Mouse (Mus musculus) heart, adult 2 months (tissue): ENCODE measurements at regions not wholly inside any gene's neighbourhood (a gene's known extent, or its start where the extent isn't known, plus 50 kb on each side); places are given as distances from the start of the nearest gene placed in this dataset.

ENCODE experiments used
- DNase-seq, 2 experiments: peaks; one replicate each; pipeline ENCODE4 v3.0.0; 2021
- H3K27ac ChIP-seq: fragments of 200-600 bp; 2 replicates; pipeline ENCODE4 v1.8.1; 2022
- H3K27me3 ChIP-seq: fragments of 200-500 bp; 2 replicates; pipeline ENCODE4 v1.6.1; 2012; ENCODE audit warnings: mild to moderate bottlenecking, low read length, inconsistent platforms, mixed read lengths; ENCODE audit not compliant: control insufficient read depth, insufficient read depth
- H3K36me3 ChIP-seq: fragments of 200-500 bp; 2 replicates; pipeline ENCODE4 v1.6.1; 2012; ENCODE audit warnings: low read length, inconsistent platforms; ENCODE audit not compliant: control insufficient read depth, insufficient read depth
- H3K4me1 ChIP-seq: fragments of 200-500 bp; 2 replicates; pipeline ENCODE4 v1.6.1; 2011; ENCODE audit warnings: low read length; ENCODE audit not compliant: control insufficient read depth, insufficient read depth
- H3K4me3 ChIP-seq: fragments of 200-600 bp; 2 replicates; pipeline ENCODE4 v1.8.1; 2022
- H3K79me2 ChIP-seq: fragments of 200-500 bp; replicated peaks from 2 replicates; pipeline ENCODE4 v1.6.1; 2012; ENCODE audit warnings: mild to moderate bottlenecking, inconsistent platforms, low read length, moderate library complexity, mixed read lengths; ENCODE audit not compliant: control insufficient read depth, insufficient read depth
- H3K9ac ChIP-seq: fragments of 200-500 bp; 2 replicates; pipeline ENCODE4 v1.6.1; 2012; ENCODE audit warnings: low read depth, mild to moderate bottlenecking, control low read depth, inconsistent platforms, low read length, mixed read lengths
- CTCF ChIP-seq: fragments of 200-600 bp; IDR thresholded peaks from 2 replicates; pipeline ENCODE4 v1.8.1; 2022; ENCODE audit warnings: antibody characterized with exemption, mild to moderate bottlenecking, moderate library complexity
- EP300 ChIP-seq: fragments of 200-500 bp; IDR thresholded peaks from 2 replicates; pipeline ENCODE4 v1.6.1; 2011; ENCODE audit warnings: low read depth, low read length, control low read depth; ENCODE audit not compliant: insufficient read depth
- POLR2A ChIP-seq: fragments of 200-500 bp; IDR thresholded peaks from 2 replicates; pipeline ENCODE4 v1.6.1; 2011; ENCODE audit warnings: mild to moderate bottlenecking, low read depth, low read length, control low read depth; ENCODE audit not compliant: insufficient read depth
- WGBS: fragments of 180-500 bp; shearing (Covaris S2); methylation state at CpG from one replicate; pipeline ENCODE4 v1.1.7; 2018; 5-methylcytosine and 5-hydroxymethylcytosine counted together
- intact Hi-C: fragments of 180-260 bp; cut with DNase I; formaldehyde crosslinking; loops from one replicate; pipeline ENCODE4 v1.15.1; 2025

GRCm38 (mm10) chr9:43535967-43536366 is 207.8 kb upstream of the Nectin1 start:
- H3K27me3 ChIP-seq = no peaks in the 10 kb centered on the region; the same call in 1 of the 2 replicates
- DNase-seq = no peak
- no peaks in the 10 kb centered on the region for H3K79me2 ChIP-seq
- intact Hi-C loops = no loop called here
- H3K4me1 ChIP-seq = no peaks in the 10 kb centered on the region
- no peak overlapping the region for H3K27ac ChIP-seq
- no peaks in the 10 kb centered on the region for H3K36me3 ChIP-seq
- no peak overlapping the region for H3K4me3 ChIP-seq
- TF ChIP-seq CTCF (no peak), EP300 (no peak), POLR2A (no peak)
- WGBS = 78% methylated on average over 7 of the region's 7 CpGs
- H3K9ac ChIP-seq = no peak overlapping the region

DNA sequence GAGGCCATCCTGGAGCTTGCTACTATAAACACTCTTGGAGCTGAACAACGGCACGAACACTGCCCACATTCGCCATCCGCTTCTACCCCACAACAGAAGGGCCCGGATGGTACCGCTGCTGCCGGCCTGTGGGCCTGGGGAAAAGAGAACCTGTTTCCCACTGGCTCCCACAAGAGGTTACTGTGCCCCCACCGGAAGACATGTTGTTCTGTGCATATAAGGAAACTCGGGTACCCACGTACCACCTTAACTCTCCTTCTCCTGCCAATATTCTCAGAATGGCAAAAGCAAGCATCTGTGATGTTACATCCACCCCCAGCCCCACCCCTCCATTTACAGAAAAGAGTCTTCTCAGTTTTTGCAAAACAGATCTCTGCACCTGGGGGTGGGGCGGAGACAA is 206.7 kb upstream of the Nectin1 start:
- TF ChIP-seq POLR2A = no peak
- TF ChIP-seq EP300 = no peak
- no peak for DNase-seq
- Histone ChIP-seq H3K9ac (no peak overlapping the region), H3K27me3 (no peaks in the 10 kb centered on the region; the same call in 1 of the 2 replicates), H3K27ac (no peak overlapping the region), H3K4me3 (no peak overlapping the region), H3K4me1 (peaks cover 4% of the 10 kb centered on the region; the same call in 1 of the 2 replicates), H3K36me3 (no peaks in the 10 kb centered on the region), H3K79me2 (no peaks in the 10 kb centered on the region)
- WGBS = 93% methylated on average over 11 of the region's 11 CpGs
- intact Hi-C loops = no loop called here

- Histone ChIP-seq H3K27me3 (no peaks in the 10 kb centered on the region), H3K36me3 (no peaks in the 10 kb centered on the region), H3K27ac (no peak overlapping the region), H3K9ac (no peak overlapping the region), H3K4me1 (peaks cover 4% of the 10 kb centered on the region; the same call in 1 of the 2 replicates), H3K79me2 (no peaks in the 10 kb centered on the region), H3K4me3 (no peak overlapping the region)
- no peak for DNase-seq
- no peak for TF ChIP-seq POLR2A
- TF ChIP-seq EP300 = no peak
- TF ChIP-seq CTCF = no peak
- intact Hi-C loops = loop anchor here (10.0 kb wide), 1 partner anchor 135 kb away; no protein-coding TSS in a partner anchor
- 69% methylated on average over 3 of the region's 3 CpGs for WGBS
These were observed 203.7 kb upstream of the Nectin1 start for GRCm38 (mm10) chr9:43540131-43540530.

DNA sequence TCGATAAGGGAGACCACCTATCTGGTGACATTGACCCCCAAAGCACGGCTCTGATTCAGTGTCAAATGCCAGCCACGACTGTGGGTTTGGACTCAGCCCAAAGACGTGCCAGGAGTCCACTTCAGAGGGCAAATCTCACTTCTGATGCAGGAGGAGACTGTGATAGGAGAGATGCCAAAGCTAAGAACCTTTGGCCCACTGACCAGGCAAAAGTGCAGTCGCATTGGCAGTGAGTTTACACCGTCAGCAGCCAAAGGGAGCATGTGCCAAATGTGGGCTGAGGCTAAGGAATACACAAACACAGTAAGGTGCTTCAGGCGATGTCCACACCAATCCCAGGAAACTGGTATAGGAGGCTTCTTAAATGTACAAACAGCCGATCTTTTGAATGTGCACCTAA is 202.6 kb upstream of the Nectin1 start:
- H3K4me1 ChIP-seq = peaks cover 4% of the 10 kb centered on the region; the same call in 1 of the 2 replicates
- no peaks in the 10 kb centered on the region for H3K27me3 ChIP-seq
- WGBS = 50% methylated on average over 8 of the region's 8 CpGs
- H3K36me3 ChIP-seq = no peaks in the 10 kb centered on the region
- H3K27ac ChIP-seq = no peak overlapping the region
- H3K79me2 ChIP-seq = no peaks in the 10 kb centered on the region
- no peak overlapping the region for H3K4me3 ChIP-seq
- intact Hi-C loops = loop anchor here (10.0 kb wide), 1 partner anchor 134 kb away; no protein-coding TSS in a partner anchor
- TF ChIP-seq EP300 (peak; percentile 51; the same call in 1 of the 2 replicates), POLR2A (no peak), CTCF (no peak)
- H3K9ac ChIP-seq = no peak overlapping the region
- peak; percentile 48 to 74 for DNase-seq

DNA sequence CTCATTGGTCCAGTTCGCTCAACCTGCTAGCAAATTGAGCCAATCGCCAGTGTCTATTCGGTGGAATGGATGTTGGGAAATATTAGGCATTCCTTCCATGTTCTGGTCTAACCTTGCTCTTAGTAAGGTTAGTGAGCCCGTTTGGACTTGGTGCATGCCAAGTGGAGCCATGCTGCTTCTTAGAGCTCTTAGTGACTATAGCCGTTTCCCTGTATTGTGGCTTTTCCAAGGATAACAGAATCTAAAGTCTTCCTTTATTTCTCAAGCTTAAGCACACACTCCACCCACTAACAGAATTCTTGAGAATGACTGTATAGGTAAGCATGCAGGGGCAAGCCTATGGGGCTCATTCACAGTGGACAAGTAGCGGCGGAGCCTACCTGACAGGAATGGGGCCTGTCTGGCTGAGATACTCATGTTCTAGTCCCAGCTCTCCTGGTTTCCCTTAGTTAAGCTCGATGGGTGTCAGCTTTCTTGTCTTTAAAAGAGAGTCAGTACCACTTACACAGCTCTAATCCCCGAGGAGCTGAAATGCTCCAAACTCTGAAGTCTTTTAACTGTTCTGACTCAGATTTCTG is 201.6 kb upstream of the Nectin1 start:
- Histone ChIP-seq H3K4me3 (no peak overlapping the region), H3K27me3 (no peaks in the 10 kb centered on the region), H3K4me1 (peaks cover 4% of the 10 kb centered on the region; the same call in 1 of the 2 replicates), H3K27ac (no peak overlapping the region), H3K36me3 (no peaks in the 10 kb centered on the region), H3K79me2 (no peaks in the 10 kb centered on the region), H3K9ac (no peak overlapping the region)
- intact Hi-C loops = loop anchor here (10.0 kb wide), 1 partner anchor 133 kb away; no protein-coding TSS in a partner anchor
- WGBS = 86% methylated on average over 9 of the region's 9 CpGs
- DNase-seq = no peak
- no peak for TF ChIP-seq EP300
- no peak for TF ChIP-seq POLR2A
- no peak for TF ChIP-seq CTCF

DNA sequence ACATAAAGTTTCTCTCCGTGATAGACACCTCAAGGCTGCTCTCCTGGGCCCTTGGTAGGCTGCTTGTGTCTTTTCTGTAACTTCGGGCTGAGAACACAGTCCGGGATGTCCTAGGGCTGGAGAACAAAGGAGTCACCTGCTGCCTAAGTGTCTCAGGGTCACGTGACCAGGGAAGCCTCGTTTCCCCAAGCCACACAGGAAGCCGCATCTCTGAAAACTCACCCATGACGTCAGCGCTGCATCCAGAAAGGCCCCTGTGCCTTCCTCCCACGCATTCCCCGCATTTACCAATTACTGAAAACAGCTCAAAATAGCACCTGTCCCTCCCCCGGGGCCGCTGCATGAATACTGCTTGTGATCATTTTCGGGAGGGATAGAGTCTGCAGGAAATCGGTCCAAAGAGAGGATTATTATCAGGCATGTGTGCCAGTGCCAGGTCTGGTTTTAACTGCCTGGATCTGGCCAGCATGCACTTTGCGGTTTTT is 198.7 kb upstream of the Nectin1 start:
- Histone ChIP-seq H3K27me3 (no peaks in the 10 kb centered on the region), H3K79me2 (no peaks in the 10 kb centered on the region), H3K4me3 (no peak overlapping the region), H3K36me3 (no peaks in the 10 kb centered on the region), H3K4me1 (peaks cover 4% of the 10 kb centered on the region; the same call in 1 of the 2 replicates), H3K9ac (no peak overlapping the region), H3K27ac (no peak overlapping the region)
- DNase-seq = peak in 1 of 2 experiments; percentile 29
- no peak for TF ChIP-seq EP300
- TF ChIP-seq POLR2A = no peak
- TF ChIP-seq CTCF = no peak
- 15% methylated on average over 15 of the region's 15 CpGs for WGBS
- intact Hi-C loops = loop anchor here (10.0 kb wide), 1 partner anchor 130 kb away; no protein-coding TSS in a partner anchor
